Mouse (Mus musculus) heart, embryonic 12.5 days (tissue): Measurements from ENCODE around the gene Gpr75. TPM values are rescaled to one million over a fixed set of nuclear protein-coding genes. Genes with fewer than 3 reads are reported as not detected.

Experiments used
- polyA plus RNA-seq: library from polyadenylated mRNA; unstranded; fragments of >200 nt; fragmentation: Nextera tagmentation; extraction: Ambion mirVana; gene quantifications from 2 replicates; pipeline ENCODE4 v1.2.1, GENCODE M21; 2016

The Gpr75 gene
- polyA plus RNA-seq, 1 experiment from 2014 or later, result 0.13 TPM

Other genes with a start within 250 kb of the Gpr75 start
- gene Acyp2, start 235.8 kb upstream of the Gpr75 start, polyA plus RNA-seq, result 27.7 and 28.6 TPM in 2 replicates
- 18.9 and 20.4 TPM in 2 replicates for gene Psme4, start 113.6 kb upstream of the Gpr75 start, polyA plus RNA-seq
- 21.1 and 22.7 TPM in 2 replicates for gene Asb3, start 58 bp downstream of the Gpr75 start, polyA plus RNA-seq
- gene Erlec1, start 69.0 kb downstream of the Gpr75 start, polyA plus RNA-seq, result 11.4 TPM in 2 replicates
- gene Chac2, start 101.0 kb downstream of the Gpr75 start, polyA plus RNA-seq, result 18.3 and 18.9 TPM in 2 replicates